Mouse (Mus musculus): ENCODE results near the gene Prkra. TPM values are rescaled to one million over a fixed set of nuclear protein-coding genes. Genes with fewer than 3 reads are reported as not detected.

Gene Prkra
- polyA plus RNA-seq, 1 experiment from 2014 or later, result 102 TPM

- peak overlapping the region; percentile 60; the same call in 1 of the 2 replicates for H3K9ac ChIP-seq (replicated peaks; ENCODE audit: low read length)
- no peaks in the 10 kb centered on the region for H3K27me3 ChIP-seq (ENCODE audit: control insufficient read depth, insufficient read depth, low read length)
- DNase-seq (ENCODE audit: low spot score) (no peak), ATAC-seq (replicated peaks; ENCODE audit: insufficient number of reproducible peaks, low FRiP score, low TSS enrichment, low read depth) (no peak)
- H3K4me2 ChIP-seq (ENCODE audit: low read depth, low read length), result peak overlapping the region; percentile 47
- no peak overlapping the region for H3K27ac ChIP-seq (replicated peaks; ENCODE audit: low read depth, low read length)
- no peaks in the 10 kb centered on the region for H3K9me3 ChIP-seq (replicated peaks; ENCODE audit: control insufficient read depth, low read length)
- H3K36me3 ChIP-seq (replicated peaks; ENCODE audit: control insufficient read depth, insufficient read depth, low read depth, low read length), result no peaks in the 10 kb centered on the region
- 88% methylated on average over 6 of the region's 6 CpGs for WGBS
- peak overlapping the region; percentile 40; the same call in 1 of the 2 replicates for H3K4me3 ChIP-seq (ENCODE audit: low read depth, low read length)
- H3K4me1 ChIP-seq (ENCODE audit: control insufficient read depth, insufficient read depth, low read length), result no peaks in the 10 kb centered on the region
These were observed 23.8 kb upstream of the Prkra start for GRCm38 (mm10) chr2:76671641-76672040.

GRCm38 (mm10) chr2:76667200-76667599 is 19.4 kb upstream of the Prkra start:
- Histone ChIP-seq H3K36me3 (replicated peaks; ENCODE audit: control insufficient read depth, insufficient read depth, low read depth, low read length) (no peaks in the 10 kb centered on the region; the same call in 1 of the 2 replicates), H3K27me3 (ENCODE audit: control insufficient read depth, insufficient read depth, low read length) (no peaks in the 10 kb centered on the region), H3K4me3 (ENCODE audit: low read depth, low read length) (no peak overlapping the region), H3K9me3 (replicated peaks; ENCODE audit: control insufficient read depth, low read length) (no peaks in the 10 kb centered on the region), H3K4me1 (ENCODE audit: control insufficient read depth, insufficient read depth, low read length) (no peaks in the 10 kb centered on the region), H3K4me2 (ENCODE audit: low read depth, low read length) (no peak overlapping the region), H3K9ac (replicated peaks; ENCODE audit: low read length) (no peak overlapping the region), H3K27ac (replicated peaks; ENCODE audit: low read depth, low read length) (no peak overlapping the region)
- ATAC-seq (replicated peaks; ENCODE audit: insufficient number of reproducible peaks, low FRiP score, low TSS enrichment, low read depth) (no peak), DNase-seq (ENCODE audit: low spot score) (no peak)
- WGBS, result 90% methylated on average over 5 of the region's 5 CpGs

- Histone ChIP-seq H3K9me3 (replicated peaks; ENCODE audit: control insufficient read depth, low read length) (no peaks in the 10 kb centered on the region), H3K4me2 (ENCODE audit: low read depth, low read length) (no peak overlapping the region), H3K4me1 (ENCODE audit: control insufficient read depth, insufficient read depth, low read length) (no peaks in the 10 kb centered on the region), H3K27me3 (ENCODE audit: control insufficient read depth, insufficient read depth, low read length) (no peaks in the 10 kb centered on the region), H3K36me3 (replicated peaks; ENCODE audit: control insufficient read depth, insufficient read depth, low read depth, low read length) (peaks cover 4% of the 10 kb centered on the region; the same call in 1 of the 2 replicates), H3K4me3 (ENCODE audit: low read depth, low read length) (no peak overlapping the region), H3K27ac (replicated peaks; ENCODE audit: low read depth, low read length) (no peak overlapping the region), H3K9ac (replicated peaks; ENCODE audit: low read length) (no peak overlapping the region)
- 93% methylated on average over 7 of the region's 7 CpGs for WGBS
- ATAC-seq (replicated peaks; ENCODE audit: insufficient number of reproducible peaks, low FRiP score, low TSS enrichment, low read depth) (no peak), DNase-seq (ENCODE audit: low spot score) (no peak)
These were observed 17.7 kb upstream of the Prkra start for GRCm38 (mm10) chr2:76665531-76665930.

- Histone ChIP-seq H3K27me3 (ENCODE audit: control insufficient read depth, insufficient read depth, low read length) (no peaks in the 10 kb centered on the region), H3K36me3 (replicated peaks; ENCODE audit: control insufficient read depth, insufficient read depth, low read depth, low read length) (peaks cover 4% of the 10 kb centered on the region; the same call in 1 of the 2 replicates), H3K4me2 (ENCODE audit: low read depth, low read length) (no peak overlapping the region), H3K9ac (replicated peaks; ENCODE audit: low read length) (no peak overlapping the region), H3K4me1 (ENCODE audit: control insufficient read depth, insufficient read depth, low read length) (no peaks in the 10 kb centered on the region), H3K27ac (replicated peaks; ENCODE audit: low read depth, low read length) (no peak overlapping the region), H3K9me3 (replicated peaks; ENCODE audit: control insufficient read depth, low read length) (no peaks in the 10 kb centered on the region), H3K4me3 (ENCODE audit: low read depth, low read length) (no peak overlapping the region)
- 57% methylated on average over 5 of the region's 8 CpGs for WGBS
- no peak for ATAC-seq (replicated peaks; ENCODE audit: insufficient number of reproducible peaks, low FRiP score, low TSS enrichment, low read depth)
- DNase-seq (ENCODE audit: low spot score), result no peak
These were observed 11.6 kb upstream of the Prkra start for GRCm38 (mm10) chr2:76659419-76659818.

GRCm38 (mm10) chr2:76658551-76658950 is 10.7 kb upstream of the Prkra start:
- H3K4me1 ChIP-seq (ENCODE audit: control insufficient read depth, insufficient read depth, low read length), result no peaks in the 10 kb centered on the region
- H3K9me3 ChIP-seq (replicated peaks; ENCODE audit: control insufficient read depth, low read length), result no peaks in the 10 kb centered on the region
- no peak overlapping the region for H3K4me3 ChIP-seq (ENCODE audit: low read depth, low read length)
- WGBS, result 82% methylated on average over 13 of the region's 13 CpGs
- H3K27me3 ChIP-seq (ENCODE audit: control insufficient read depth, insufficient read depth, low read length), result no peaks in the 10 kb centered on the region
- H3K36me3 ChIP-seq (replicated peaks; ENCODE audit: control insufficient read depth, insufficient read depth, low read depth, low read length), result peaks cover 4% of the 10 kb centered on the region; the same call in 1 of the 2 replicates
- H3K9ac ChIP-seq (replicated peaks; ENCODE audit: low read length), result no peak overlapping the region
- DNase-seq (ENCODE audit: low spot score) (no peak), ATAC-seq (replicated peaks; ENCODE audit: insufficient number of reproducible peaks, low FRiP score, low TSS enrichment, low read depth) (no peak)
- no peak overlapping the region for H3K4me2 ChIP-seq (ENCODE audit: low read depth, low read length)
- H3K27ac ChIP-seq (replicated peaks; ENCODE audit: low read depth, low read length), result no peak overlapping the region

GRCm38 (mm10) chr2:76655982-76656381 is 8.2 kb upstream of the Prkra start:
- Histone ChIP-seq H3K4me3 (ENCODE audit: low read depth, low read length) (no peak overlapping the region), H3K27ac (replicated peaks; ENCODE audit: low read depth, low read length) (no peak overlapping the region), H3K9ac (replicated peaks; ENCODE audit: low read length) (no peak overlapping the region), H3K27me3 (ENCODE audit: control insufficient read depth, insufficient read depth, low read length) (no peaks in the 10 kb centered on the region), H3K4me2 (ENCODE audit: low read depth, low read length) (no peak overlapping the region), H3K9me3 (replicated peaks; ENCODE audit: control insufficient read depth, low read length) (no peaks in the 10 kb centered on the region), H3K36me3 (replicated peaks; ENCODE audit: control insufficient read depth, insufficient read depth, low read depth, low read length) (no peaks in the 10 kb centered on the region), H3K4me1 (ENCODE audit: control insufficient read depth, insufficient read depth, low read length) (no peaks in the 10 kb centered on the region)
- peak; percentile 42 for DNase-seq (ENCODE audit: low spot score)
- 26% methylated on average over 1 of the region's 1 CpGs for WGBS
- no peak for ATAC-seq (replicated peaks; ENCODE audit: insufficient number of reproducible peaks, low FRiP score, low TSS enrichment, low read depth)

- no peak overlapping the region for H3K27ac ChIP-seq (replicated peaks; ENCODE audit: low read depth, low read length)
- no peak overlapping the region for H3K4me2 ChIP-seq (ENCODE audit: low read depth, low read length)
- ATAC-seq (replicated peaks; ENCODE audit: insufficient number of reproducible peaks, low FRiP score, low TSS enrichment, low read depth), result no peak
- DNase-seq (ENCODE audit: low spot score), result no peak
- 74% methylated on average over 3 of the region's 3 CpGs for WGBS
- no peaks in the 10 kb centered on the region for H3K4me1 ChIP-seq (ENCODE audit: control insufficient read depth, insufficient read depth, low read length)
- H3K27me3 ChIP-seq (ENCODE audit: control insufficient read depth, insufficient read depth, low read length), result no peaks in the 10 kb centered on the region
- H3K36me3 ChIP-seq (replicated peaks; ENCODE audit: control insufficient read depth, insufficient read depth, low read depth, low read length), result no peaks in the 10 kb centered on the region
- H3K9ac ChIP-seq (replicated peaks; ENCODE audit: low read length), result no peak overlapping the region
- H3K9me3 ChIP-seq (replicated peaks; ENCODE audit: control insufficient read depth, low read length), result no peaks in the 10 kb centered on the region
- no peak overlapping the region for H3K4me3 ChIP-seq (ENCODE audit: low read depth, low read length)
These were observed 7.6 kb upstream of the Prkra start for GRCm38 (mm10) chr2:76655444-76655843.

- no peak overlapping the region for H3K9ac ChIP-seq (replicated peaks; ENCODE audit: low read length)
- no peak overlapping the region for H3K27ac ChIP-seq (replicated peaks; ENCODE audit: low read depth, low read length)
- ATAC-seq (replicated peaks; ENCODE audit: insufficient number of reproducible peaks, low FRiP score, low TSS enrichment, low read depth), result no peak
- no peak overlapping the region for H3K4me2 ChIP-seq (ENCODE audit: low read depth, low read length)
- H3K36me3 ChIP-seq (replicated peaks; ENCODE audit: control insufficient read depth, insufficient read depth, low read depth, low read length), result no peaks in the 10 kb centered on the region
- no peaks in the 10 kb centered on the region for H3K9me3 ChIP-seq (replicated peaks; ENCODE audit: control insufficient read depth, low read length)
- 82% methylated on average over 5 of the region's 5 CpGs for WGBS
- DNase-seq (ENCODE audit: low spot score), result no peak
- no peak overlapping the region for H3K4me3 ChIP-seq (ENCODE audit: low read depth, low read length)
- no peaks in the 10 kb centered on the region for H3K4me1 ChIP-seq (ENCODE audit: control insufficient read depth, insufficient read depth, low read length)
- no peaks in the 10 kb centered on the region for H3K27me3 ChIP-seq (ENCODE audit: control insufficient read depth, insufficient read depth, low read length)
These were observed 6.8 kb upstream of the Prkra start for GRCm38 (mm10) chr2:76654646-76655045.

Data from embryonic facial prominence, embryonic 11.5 days (tissue).